Mouse (Mus musculus): ENCODE results near the gene Ifna2. TPM values are rescaled to one million over a fixed set of nuclear protein-coding genes. Genes with fewer than 3 reads are reported as not detected.
A peak's percentile ranks its signal among the peaks of the same experiment; 100 is the strongest.

Gene Ifna2
- polyA plus RNA-seq, 1 experiment from 2014 or later: not detected

DNA sequence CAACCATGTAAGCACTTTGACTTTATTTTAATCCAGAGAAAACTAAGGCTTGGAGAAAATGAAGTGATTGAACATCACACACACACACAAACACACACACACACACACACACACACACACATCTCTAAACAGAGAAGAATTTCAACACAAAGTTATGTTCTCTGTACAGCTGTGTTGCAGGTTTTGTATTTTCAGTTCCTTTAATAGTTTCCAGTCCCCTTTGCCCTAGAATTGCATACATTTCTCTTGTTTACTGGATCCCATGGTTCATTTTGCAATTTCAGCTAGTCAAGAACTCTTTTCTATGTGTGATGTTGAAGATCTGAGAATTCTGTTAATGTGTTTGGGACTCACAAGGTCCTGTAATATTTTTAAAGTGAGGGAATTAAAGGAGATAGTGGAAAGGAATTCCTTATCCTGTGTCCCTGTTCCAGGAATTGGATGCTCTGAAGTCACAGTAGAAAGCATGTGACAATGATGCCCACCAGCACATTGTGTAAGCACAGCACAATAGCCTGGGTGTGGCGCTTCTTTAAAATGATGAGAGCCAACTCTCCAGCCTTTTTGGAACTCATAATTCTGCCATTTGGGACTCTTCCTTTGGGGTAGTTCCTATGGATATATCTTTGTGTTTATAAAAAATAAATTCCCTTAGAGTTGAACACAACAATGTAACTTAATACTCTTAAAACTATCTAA, 23.6 kb upstream of the Ifna2 start:
- Histone ChIP-seq H3K9me3 (ENCODE audit: control insufficient read depth, low read length) (no peaks in the 10 kb centered on the region), H3K27ac (ENCODE audit: low read depth, low read length) (no peak overlapping the region), H3K9ac (ENCODE audit: low read length) (no peak overlapping the region), H3K36me3 (ENCODE audit: control insufficient read depth, insufficient read depth, low read length) (no peaks in the 10 kb centered on the region), H3K27me3 (ENCODE audit: control insufficient read depth, insufficient read depth, low read length) (no peaks in the 10 kb centered on the region), H3K4me3 (ENCODE audit: low read depth, low read length) (no peak overlapping the region), H3K4me2 (no peak overlapping the region), H3K4me1 (ENCODE audit: control insufficient read depth, insufficient read depth, low read length) (no peaks in the 10 kb centered on the region)
- DNase-seq (ENCODE audit: low spot score, missing footprints) (no peak), ATAC-seq (ENCODE audit: low FRiP score) (no peak)
- 91% methylated on average over 1 of the region's 1 CpGs for WGBS

DNA sequence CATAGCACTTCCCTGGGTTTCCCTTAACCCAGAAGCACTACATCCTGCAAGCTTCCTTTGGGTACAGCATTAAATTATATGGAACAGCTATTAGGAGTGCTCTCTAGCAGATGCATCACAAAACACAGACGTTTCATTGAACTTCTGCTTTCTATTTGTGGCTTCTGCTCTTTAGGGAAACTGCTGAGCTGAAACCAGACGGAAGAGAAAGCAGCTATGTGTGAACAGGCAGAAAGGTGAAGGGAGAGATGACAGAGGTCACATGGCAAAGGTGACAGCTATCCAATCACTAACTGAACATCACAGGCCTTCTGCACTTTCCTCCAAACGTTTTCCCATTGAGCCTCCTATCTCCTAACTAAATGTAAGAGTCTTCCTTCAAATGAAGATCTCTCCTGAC, 22.2 kb upstream of the Ifna2 start:
- Histone ChIP-seq H3K9ac (ENCODE audit: low read length) (no peak overlapping the region), H3K27ac (ENCODE audit: low read depth, low read length) (no peak overlapping the region), H3K4me1 (ENCODE audit: control insufficient read depth, insufficient read depth, low read length) (no peaks in the 10 kb centered on the region), H3K36me3 (ENCODE audit: control insufficient read depth, insufficient read depth, low read length) (no peaks in the 10 kb centered on the region), H3K9me3 (ENCODE audit: control insufficient read depth, low read length) (no peaks in the 10 kb centered on the region), H3K4me2 (no peak overlapping the region), H3K27me3 (ENCODE audit: control insufficient read depth, insufficient read depth, low read length) (no peaks in the 10 kb centered on the region), H3K4me3 (ENCODE audit: low read depth, low read length) (no peak overlapping the region)
- 53% methylated on average over 3 of the region's 3 CpGs for WGBS
- DNase-seq (ENCODE audit: low spot score, missing footprints) (no peak), ATAC-seq (ENCODE audit: low FRiP score) (no peak)

DNA sequence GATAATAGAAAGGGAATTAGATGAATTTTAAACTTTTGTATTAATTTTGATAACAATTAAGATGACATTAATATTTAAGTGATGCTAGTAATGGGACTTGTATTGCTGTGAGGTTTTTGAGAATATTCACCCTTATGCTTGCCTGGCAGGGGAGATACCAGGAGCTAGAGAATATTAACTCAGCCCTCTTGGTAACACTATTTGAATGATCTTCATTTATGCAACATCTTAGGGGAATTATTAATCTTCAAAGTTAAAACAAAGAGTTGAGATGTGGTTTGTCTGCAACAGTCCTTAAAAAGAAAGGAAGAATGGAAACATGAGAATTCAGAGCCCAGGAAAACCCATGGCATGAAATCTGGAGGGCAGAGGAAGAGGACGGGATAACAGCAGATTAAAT, 15.6 kb upstream of the Ifna2 start:
- no peak overlapping the region for H3K9ac ChIP-seq (ENCODE audit: low read length)
- H3K27ac ChIP-seq (ENCODE audit: low read depth, low read length): no peak overlapping the region
- no peak overlapping the region for H3K4me3 ChIP-seq (ENCODE audit: low read depth, low read length)
- H3K4me2 ChIP-seq: no peak overlapping the region
- 92% methylated on average over 1 of the region's 1 CpGs for WGBS
- H3K27me3 ChIP-seq (ENCODE audit: control insufficient read depth, insufficient read depth, low read length): no peaks in the 10 kb centered on the region
- no peak for ATAC-seq (ENCODE audit: low FRiP score)
- H3K36me3 ChIP-seq (ENCODE audit: control insufficient read depth, insufficient read depth, low read length): no peaks in the 10 kb centered on the region
- no peaks in the 10 kb centered on the region for H3K4me1 ChIP-seq (ENCODE audit: control insufficient read depth, insufficient read depth, low read length)
- DNase-seq (ENCODE audit: low spot score, missing footprints): no peak
- H3K9me3 ChIP-seq (ENCODE audit: control insufficient read depth, low read length): no peaks in the 10 kb centered on the region

DNA sequence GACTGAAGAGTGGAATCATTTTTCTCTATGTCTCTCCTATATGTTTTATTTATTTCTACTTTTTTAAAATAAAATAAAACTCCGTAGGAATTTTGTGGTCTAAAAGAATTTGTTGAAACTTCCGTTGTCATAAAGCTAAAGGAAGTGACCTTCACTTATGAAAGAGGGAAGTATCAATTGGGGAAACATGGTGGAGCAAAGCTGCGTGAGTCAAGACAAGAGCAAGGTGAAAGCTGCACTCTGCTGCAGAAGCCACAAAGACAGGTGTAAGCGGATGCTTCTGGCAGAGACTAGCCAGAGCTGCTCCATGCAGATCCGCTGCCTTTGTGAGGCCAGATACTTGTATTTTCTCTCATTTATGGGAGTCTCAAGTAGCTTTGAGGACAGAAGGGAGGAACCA, 15.1 kb upstream of the Ifna2 start:
- no peaks in the 10 kb centered on the region for H3K27me3 ChIP-seq (ENCODE audit: control insufficient read depth, insufficient read depth, low read length)
- H3K9me3 ChIP-seq (ENCODE audit: control insufficient read depth, low read length): no peaks in the 10 kb centered on the region
- H3K4me3 ChIP-seq (ENCODE audit: low read depth, low read length): no peak overlapping the region
- no peak overlapping the region for H3K9ac ChIP-seq (ENCODE audit: low read length)
- H3K4me2 ChIP-seq: no peak overlapping the region
- no peak for DNase-seq (ENCODE audit: low spot score, missing footprints)
- H3K4me1 ChIP-seq (ENCODE audit: control insufficient read depth, insufficient read depth, low read length): no peaks in the 10 kb centered on the region
- ATAC-seq (ENCODE audit: low FRiP score): no peak
- no peak overlapping the region for H3K27ac ChIP-seq (ENCODE audit: low read depth, low read length)
- 85% methylated on average over 5 of the region's 5 CpGs for WGBS
- no peaks in the 10 kb centered on the region for H3K36me3 ChIP-seq (ENCODE audit: control insufficient read depth, insufficient read depth, low read length)

DNA sequence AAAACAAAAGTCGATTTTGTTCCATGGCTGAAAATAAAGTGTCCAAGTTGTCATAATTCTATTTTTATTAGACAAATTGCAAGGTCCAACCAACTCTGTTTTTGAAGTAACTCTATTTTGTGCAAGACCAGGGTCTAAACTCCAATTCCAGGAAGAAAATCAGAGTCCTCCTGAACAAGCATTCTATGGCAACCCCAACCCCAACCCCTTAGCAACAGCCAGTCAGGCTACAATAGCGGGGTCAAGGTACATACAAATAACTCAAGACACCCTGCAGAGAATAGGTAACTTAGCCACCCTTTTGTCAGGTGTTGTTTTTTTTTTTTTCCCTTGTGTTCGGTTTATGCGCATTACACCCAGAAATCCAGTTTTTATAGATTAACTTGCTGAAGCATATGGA, 14.0 kb upstream of the Ifna2 start:
- DNase-seq (ENCODE audit: low spot score, missing footprints): no peak
- H3K4me3 ChIP-seq (ENCODE audit: low read depth, low read length): no peak overlapping the region
- H3K9me3 ChIP-seq (ENCODE audit: control insufficient read depth, low read length): no peaks in the 10 kb centered on the region
- no peaks in the 10 kb centered on the region for H3K36me3 ChIP-seq (ENCODE audit: control insufficient read depth, insufficient read depth, low read length)
- no peak overlapping the region for H3K27ac ChIP-seq (ENCODE audit: low read depth, low read length)
- 81% methylated on average over 4 of the region's 4 CpGs for WGBS
- H3K9ac ChIP-seq (ENCODE audit: low read length): no peak overlapping the region
- no peak overlapping the region for H3K4me2 ChIP-seq
- ATAC-seq (ENCODE audit: low FRiP score): no peak
- H3K4me1 ChIP-seq (ENCODE audit: control insufficient read depth, insufficient read depth, low read length): no peaks in the 10 kb centered on the region
- H3K27me3 ChIP-seq (ENCODE audit: control insufficient read depth, insufficient read depth, low read length): no peaks in the 10 kb centered on the region

DNA sequence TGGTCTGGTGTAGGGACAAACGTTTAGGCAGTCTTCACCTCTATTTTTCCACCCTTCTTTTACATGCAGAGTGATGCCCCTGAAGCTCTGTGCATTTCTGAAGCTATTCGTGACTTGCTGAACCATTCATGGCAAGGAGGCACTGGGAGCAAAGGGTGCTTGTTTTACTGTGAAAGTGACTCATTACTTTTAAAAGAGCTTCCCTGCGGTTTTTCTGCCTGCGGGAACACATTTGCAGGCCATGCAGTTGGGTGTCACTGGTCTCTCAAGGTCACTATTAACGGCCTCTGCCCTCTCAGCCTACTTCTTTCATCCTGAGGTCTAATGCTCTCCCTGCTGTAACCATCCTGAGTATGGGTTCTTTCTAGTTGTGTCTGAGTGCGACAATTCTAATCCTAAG, 13.4 kb upstream of the Ifna2 start:
- no peaks in the 10 kb centered on the region for H3K9me3 ChIP-seq (ENCODE audit: control insufficient read depth, low read length)
- 60% methylated on average over 6 of the region's 6 CpGs for whole genome bisulfite sequencing
- H3K4me1 ChIP-seq (ENCODE audit: control insufficient read depth, insufficient read depth, low read length): no peaks in the 10 kb centered on the region
- H3K27me3 ChIP-seq (ENCODE audit: control insufficient read depth, insufficient read depth, low read length): no peaks in the 10 kb centered on the region
- H3K9ac ChIP-seq (ENCODE audit: low read length): no peak overlapping the region
- ATAC-seq (ENCODE audit: low FRiP score): no peak
- H3K27ac ChIP-seq (ENCODE audit: low read depth, low read length): no peak overlapping the region
- H3K4me3 ChIP-seq (ENCODE audit: low read depth, low read length): no peak overlapping the region
- H3K36me3 ChIP-seq (ENCODE audit: control insufficient read depth, insufficient read depth, low read length): no peaks in the 10 kb centered on the region
- no peak for DNase-seq (ENCODE audit: low spot score, missing footprints)
- H3K4me2 ChIP-seq: no peak overlapping the region

DNA sequence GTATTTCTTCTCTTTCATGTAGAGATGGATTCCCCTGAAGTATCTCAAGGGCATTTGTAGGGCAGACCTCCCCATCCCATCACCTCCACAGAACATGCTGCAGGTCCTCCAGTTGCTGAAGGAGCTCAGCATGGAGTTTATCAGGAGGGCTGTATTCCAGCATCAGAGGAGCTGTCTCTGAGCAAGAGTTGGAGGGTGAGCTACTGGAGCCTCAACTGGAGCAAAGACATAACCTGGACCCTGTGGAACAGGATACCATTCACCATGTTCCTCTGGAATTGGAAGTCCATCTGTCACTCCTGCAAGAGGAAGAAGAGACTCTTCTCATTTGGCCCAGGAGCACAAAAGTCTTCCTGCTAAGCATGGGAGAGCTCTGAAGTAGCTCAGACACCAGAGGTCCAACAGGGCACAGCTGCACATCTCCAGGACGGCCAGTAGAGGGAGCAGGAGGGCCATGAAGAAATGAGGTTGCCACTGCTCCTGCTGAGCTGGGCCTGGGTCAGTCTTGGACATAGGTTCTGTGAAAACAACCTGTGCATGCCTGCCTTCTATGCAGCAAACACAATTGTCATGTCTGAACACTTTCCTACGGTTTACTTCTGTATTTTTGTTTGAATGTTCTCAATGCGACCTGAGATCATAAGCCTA, 12.6 kb upstream of the Ifna2 start:
- Histone ChIP-seq H3K4me3 (ENCODE audit: low read depth, low read length) (no peak overlapping the region), H3K9ac (ENCODE audit: low read length) (no peak overlapping the region), H3K4me1 (ENCODE audit: control insufficient read depth, insufficient read depth, low read length) (no peaks in the 10 kb centered on the region), H3K27ac (ENCODE audit: low read depth, low read length) (no peak overlapping the region), H3K9me3 (ENCODE audit: control insufficient read depth, low read length) (no peaks in the 10 kb centered on the region), H3K4me2 (no peak overlapping the region), H3K27me3 (ENCODE audit: control insufficient read depth, insufficient read depth, low read length) (no peaks in the 10 kb centered on the region), H3K36me3 (ENCODE audit: control insufficient read depth, insufficient read depth, low read length) (no peaks in the 10 kb centered on the region)
- peak; percentile 96 for DNase-seq (ENCODE audit: low spot score, missing footprints)
- peak; percentile 87 for ATAC-seq (ENCODE audit: low FRiP score)
- 25% methylated on average over 3 of the region's 3 CpGs for WGBS

DNA sequence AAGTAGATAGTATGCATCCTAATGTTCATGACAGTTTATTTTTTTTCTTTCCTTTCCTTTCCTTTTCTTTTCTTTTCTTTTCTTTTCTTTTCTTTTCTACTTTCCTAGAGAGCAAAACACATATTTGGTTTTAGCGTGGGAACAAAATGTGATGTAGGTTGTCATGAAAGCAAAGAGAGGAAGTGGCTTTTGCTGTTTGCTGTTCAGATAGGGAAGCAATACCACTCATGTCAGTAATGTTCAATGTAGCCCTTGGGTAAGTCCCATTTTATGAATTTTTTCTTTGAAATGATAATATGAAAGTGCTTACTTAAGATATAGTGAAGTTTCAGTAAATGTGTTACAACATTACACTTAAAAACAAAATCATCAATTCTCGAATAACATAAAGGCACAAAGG, 9.7 kb upstream of the Ifna2 start:
- no peak for ATAC-seq (ENCODE audit: low FRiP score)
- no peaks in the 10 kb centered on the region for H3K4me1 ChIP-seq (ENCODE audit: control insufficient read depth, insufficient read depth, low read length)
- no peak overlapping the region for H3K4me3 ChIP-seq (ENCODE audit: low read depth, low read length)
- H3K27ac ChIP-seq (ENCODE audit: low read depth, low read length): no peak overlapping the region
- no peak for DNase-seq (ENCODE audit: low spot score, missing footprints)
- no peaks in the 10 kb centered on the region for H3K36me3 ChIP-seq (ENCODE audit: control insufficient read depth, insufficient read depth, low read length)
- WGBS: 91% methylated on average over 2 of the region's 2 CpGs
- no peaks in the 10 kb centered on the region for H3K9me3 ChIP-seq (ENCODE audit: control insufficient read depth, low read length)
- H3K9ac ChIP-seq (ENCODE audit: low read length): no peak overlapping the region
- H3K27me3 ChIP-seq (ENCODE audit: control insufficient read depth, insufficient read depth, low read length): no peaks in the 10 kb centered on the region
- no peak overlapping the region for H3K4me2 ChIP-seq

DNA sequence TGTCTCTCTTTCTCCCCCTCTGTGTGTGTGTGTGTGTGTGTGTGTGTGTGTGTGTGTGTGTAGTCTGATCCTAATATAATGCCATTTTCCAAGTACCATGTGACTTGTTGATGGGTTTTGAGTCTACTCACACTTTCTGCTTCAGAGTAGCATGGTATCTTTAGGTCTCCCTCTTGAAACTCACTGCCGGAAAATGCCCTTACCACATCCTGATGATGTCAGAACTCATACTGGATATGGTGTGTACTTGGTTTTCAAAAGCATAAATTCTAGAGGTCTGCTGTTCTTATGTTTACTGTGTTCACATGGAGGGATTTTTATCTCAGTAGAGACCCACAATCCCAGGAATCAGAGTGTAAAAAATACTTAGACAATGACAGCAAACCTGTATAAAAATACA, 8.8 kb upstream of the Ifna2 start:
- ATAC-seq (ENCODE audit: low FRiP score): no peak
- H3K27me3 ChIP-seq (ENCODE audit: control insufficient read depth, insufficient read depth, low read length): no peaks in the 10 kb centered on the region
- WGBS: 91% methylated on average over 1 of the region's 1 CpGs
- no peaks in the 10 kb centered on the region for H3K36me3 ChIP-seq (ENCODE audit: control insufficient read depth, insufficient read depth, low read length)
- H3K9me3 ChIP-seq (ENCODE audit: control insufficient read depth, low read length): no peaks in the 10 kb centered on the region
- H3K9ac ChIP-seq (ENCODE audit: low read length): no peak overlapping the region
- H3K4me1 ChIP-seq (ENCODE audit: control insufficient read depth, insufficient read depth, low read length): no peaks in the 10 kb centered on the region
- no peak for DNase-seq (ENCODE audit: low spot score, missing footprints)
- no peak overlapping the region for H3K27ac ChIP-seq (ENCODE audit: low read depth, low read length)
- H3K4me3 ChIP-seq (ENCODE audit: low read depth, low read length): no peak overlapping the region
- H3K4me2 ChIP-seq: no peak overlapping the region

Data from midbrain, embryonic 11.5 days (tissue).